Mouse (Mus musculus): ENCODE data around the gene Mlph.

GRCm38 (mm10) chr1:90969347-90969784, 54.5 kb downstream of the Mlph start, which contains the start of gene Rab17:
- TF ChIP-seq MAFK (IDR thresholded peaks at IDR 0.05; ENCODE audit: insufficient read depth, low read depth, low read length): no peak
- no peak for TF ChIP-seq CHD2 (IDR thresholded peaks at IDR 0.05; ENCODE audit: low read depth, low read length)
